Mouse (Mus musculus): Measurements from ENCODE around the gene H2-T23.
A peak's percentile ranks its signal among the peaks of the same experiment; 100 is the strongest.

H2-T23 gene

GRCm38 (mm10) chr17:35980363-35980754 is 52.3 kb downstream of the H2-T23 start:
- DNase-seq: peak; percentile 62
